Mouse (Mus musculus): ENCODE measurements around the gene Spats1. TPM values are rescaled to one million over a fixed set of nuclear protein-coding genes. Genes with fewer than 3 reads are reported as not detected.

Gene Spats1
- under 1 TPM; 0.45 to 0.49 TPM for total RNA-seq (2021)

- intact Hi-C loops (cut with DNase I) = no loop called here
Measured at GRCm38 (mm10) chr17:45474669-45475465, at the start of gene Spats1. Spats1 (minus strand) TSS chr17:45475415.

GRCm38 (mm10) chr17:45524961-45525360 is 49.7 kb upstream of the Spats1 start:
- intact Hi-C loops (cut with DNase I) = no loop called here
- DNase-seq (ENCODE audit: low spot score) = no peak

More at GRCm38 (mm10) chr17:45474669-45475465, at the start of gene Spats1:
- peak; percentile 13 for DNase-seq (ENCODE audit: low spot score)

- DNase-seq (ENCODE audit: low spot score) = no peak
- intact Hi-C loops (cut with DNase I) = no loop called here
Measured at GRCm38 (mm10) chr17:45523263-45523662, 48.0 kb upstream of the Spats1 start, which contains the start of gene Tcte1. Tcte1 (plus strand) TSS chr17:45523434.

GRCm38 (mm10) chr17:45520136-45520535 is 44.9 kb upstream of the Spats1 start:
- DNase-seq (ENCODE audit: low spot score) = no peak
- intact Hi-C loops (cut with DNase I) = no loop called here

GRCm38 (mm10) chr17:45518766-45519475 is 43.7 kb upstream of the Spats1 start:
- intact Hi-C loops (cut with DNase I) = loop anchor here (5.0 kb wide), 1 partner anchor 123 kb away; no protein-coding TSS in a partner anchor
- DNase-seq (ENCODE audit: low spot score) = no peak

- no peak for DNase-seq (ENCODE audit: low spot score)
- intact Hi-C loops (cut with DNase I) = loop anchor here (5.0 kb wide), 1 partner anchor 125 kb away; no protein-coding TSS in a partner anchor
Measured at GRCm38 (mm10) chr17:45517549-45518215, 42.5 kb upstream of the Spats1 start.

GRCm38 (mm10) chr17:45517135-45517534 is 41.9 kb upstream of the Spats1 start:
- intact Hi-C loops (cut with DNase I) = loop anchor here (5.0 kb wide), 1 partner anchor 125 kb away; no protein-coding TSS in a partner anchor

GRCm38 (mm10) chr17:45516488-45516887 is 41.3 kb upstream of the Spats1 start:
- intact Hi-C loops (cut with DNase I) = loop anchor here (1.0 to 5.0 kb wide), 2 partner anchors 36 to 126 kb away; no protein-coding TSS in a partner anchor
- DNase-seq (ENCODE audit: low spot score) = no peak

More at GRCm38 (mm10) chr17:45517135-45517534, 41.9 kb upstream of the Spats1 start:
- DNase-seq (ENCODE audit: low spot score) = no peak

- intact Hi-C loops (cut with DNase I) = loop anchor here (1.0 to 5.0 kb wide), 2 partner anchors 36 to 126 kb away; no protein-coding TSS in a partner anchor
- DNase-seq (ENCODE audit: low spot score) = no peak
Measured at GRCm38 (mm10) chr17:45515806-45516205, 40.6 kb upstream of the Spats1 start.

- DNase-seq (ENCODE audit: low spot score) = no peak
- intact Hi-C loops (cut with DNase I) = loop anchor here (5.0 kb wide), 1 partner anchor 127 kb away; no protein-coding TSS in a partner anchor
Measured at GRCm38 (mm10) chr17:45515204-45515726, 40.0 kb upstream of the Spats1 start.

- intact Hi-C loops (cut with DNase I) = loop anchor here (5.0 kb wide), 1 partner anchor 121 kb away; no protein-coding TSS in a partner anchor
Measured at GRCm38 (mm10) chr17:45511757-45512156, 36.5 kb upstream of the Spats1 start.

GRCm38 (mm10) chr17:45510871-45511270 is 35.7 kb upstream of the Spats1 start:
- intact Hi-C loops (cut with DNase I) = loop anchor here (5.0 kb wide), 1 partner anchor 121 kb away; no protein-coding TSS in a partner anchor
- DNase-seq (ENCODE audit: low spot score) = no peak

More at GRCm38 (mm10) chr17:45511757-45512156, 36.5 kb upstream of the Spats1 start:
- no peak for DNase-seq (ENCODE audit: low spot score)

- peak; percentile 84 for DNase-seq (ENCODE audit: low spot score)
- intact Hi-C loops (cut with DNase I) = no loop called here
Measured at GRCm38 (mm10) chr17:45506700-45507189, 31.5 kb upstream of the Spats1 start, which contains the start of gene Aars2. Aars2 (plus strand) TSS chr17:45506841.

- intact Hi-C loops (cut with DNase I) = no loop called here
- no peak for DNase-seq (ENCODE audit: low spot score)
Measured at GRCm38 (mm10) chr17:45505941-45506465, 30.8 kb upstream of the Spats1 start.

GRCm38 (mm10) chr17:45503301-45503973 is 28.2 kb upstream of the Spats1 start:
- intact Hi-C loops (cut with DNase I) = no loop called here
- DNase-seq (ENCODE audit: low spot score) = no peak

GRCm38 (mm10) chr17:45502324-45502723 is 27.1 kb upstream of the Spats1 start:
- DNase-seq (ENCODE audit: low spot score) = no peak
- intact Hi-C loops (cut with DNase I) = no loop called here

GRCm38 (mm10) chr17:45500981-45501380 is 25.8 kb upstream of the Spats1 start:
- intact Hi-C loops (cut with DNase I) = no loop called here
- no peak for DNase-seq (ENCODE audit: low spot score)

GRCm38 (mm10) chr17:45499516-45499915 is 24.3 kb upstream of the Spats1 start:
- intact Hi-C loops (cut with DNase I) = no loop called here

More at GRCm38 (mm10) chr17:45499516-45499915, 24.3 kb upstream of the Spats1 start:
- DNase-seq (ENCODE audit: low spot score) = no peak

Measured in heart, postnatal 25 days (tissue).